Mouse (Mus musculus) CH12.LX (cell line): ENCODE measurements around the gene Prodh2.
A peak's percentile ranks its signal among the peaks of the same experiment; 100 is the strongest.

Experiments
- EP300 ChIP-seq: IDR thresholded peaks from 2 replicates; pipeline ENCODE4 v1.6.1; 2011; ENCODE audit warnings: low read length, improper control_type of control experiment
- KAT2A ChIP-seq: IDR thresholded peaks from 2 replicates; pipeline ENCODE4 v1.6.1; 2012; ENCODE audit warnings: low read length, improper control_type of control experiment, inconsistent platforms; ENCODE audit not compliant: insufficient replicate concordance
- MAZ ChIP-seq: IDR thresholded peaks from 2 replicates; pipeline ENCODE4 v1.6.1; 2012; ENCODE audit warnings: low read depth, mild to moderate bottlenecking, inconsistent platforms, low read length, improper control_type of control experiment, moderate library complexity
- POLR2A ChIP-seq: IDR thresholded peaks from 2 replicates; pipeline ENCODE4 v1.6.1; 2011; ENCODE audit warnings: low read depth, mild to moderate bottlenecking, improper control_type of control experiment, low read length
- RAD21 ChIP-seq: IDR thresholded peaks from 2 replicates; pipeline ENCODE4 v1.6.1; 2011; ENCODE audit warnings: low read depth, mild to moderate bottlenecking, low read length, improper control_type of control experiment, moderate library complexity
- SIN3A ChIP-seq: IDR thresholded peaks from 2 replicates; pipeline ENCODE4 v1.6.1; 2012; ENCODE audit warnings: low read length, improper control_type of control experiment, inconsistent platforms
- ZMIZ1 ChIP-seq: IDR thresholded peaks from 2 replicates; pipeline ENCODE4 v1.6.1; 2012; ENCODE audit warnings: low read depth, mild to moderate bottlenecking, inconsistent platforms, low read length, improper control_type of control experiment

GRCm38 (mm10) chr7:30457629-30458330, 35.6 kb upstream of the Prodh2 start, which contains the start of the genes Kirrel2 and Nphs1:
- TF ChIP-seq EP300 = peak; percentile 26; the same call in 1 of the 2 replicates
- no peak for TF ChIP-seq SIN3A
- no peak for TF ChIP-seq KAT2A
- no peak for TF ChIP-seq RAD21
- TF ChIP-seq MAZ = no peak
- no peak for TF ChIP-seq ZMIZ1
- TF ChIP-seq POLR2A = no peak
